Mouse (Mus musculus) olfactory bulb, adult 2 months (tissue): ENCODE data around the gene Dusp12.

Source experiments
- CTCF ChIP-seq: fragments of 200-500 bp; IDR thresholded peaks from 2 replicates; pipeline ENCODE4 v1.5.1; 2012; ENCODE audit warnings: low read depth, mild to moderate bottlenecking, low read length, moderate library complexity; ENCODE audit not compliant: insufficient read depth
- POLR2A ChIP-seq: fragments of 200-500 bp; IDR thresholded peaks from 2 replicates; pipeline ENCODE4 v1.6.1; 2012; ENCODE audit warnings: mild to moderate bottlenecking, low read depth, low read length, moderate library complexity; ENCODE audit not compliant: insufficient read depth

GRCm38 (mm10) chr1:170865406-170865805, 19.9 kb downstream of the Dusp12 start:
- TF ChIP-seq CTCF (no peak), POLR2A (no peak)
